Mouse (Mus musculus) small intestine, adult 2 months (tissue): ENCODE measurements at regions not wholly inside any gene's neighbourhood (a gene's known extent, or its start where the extent isn't known, plus 50 kb on each side); places are given as distances from the start of the nearest gene placed in this dataset.

Source experiments
- CTCF ChIP-seq: fragments of 200-500 bp; IDR thresholded peaks from 2 replicates; pipeline ENCODE4 v1.5.1; 2012; ENCODE audit warnings: low read depth, mild to moderate bottlenecking, control low read depth, inconsistent platforms, low read length, moderate library complexity, mixed read lengths; ENCODE audit not compliant: insufficient replicate concordance, insufficient read length; ENCODE audit errors: extremely low read depth
- POLR2A ChIP-seq: fragments of 200-500 bp; IDR thresholded peaks from 2 replicates; pipeline ENCODE4 v1.6.1; 2012; ENCODE audit warnings: low read depth, mild to moderate bottlenecking, control low read depth, inconsistent platforms, low read length, moderate library complexity

- TF ChIP-seq POLR2A (no peak), CTCF (no peak)
These were observed 55.6 kb upstream of the Mbnl1 start for GRCm38 (mm10) chr3:60417001-60417400.
